In the genomic region with DNA sequence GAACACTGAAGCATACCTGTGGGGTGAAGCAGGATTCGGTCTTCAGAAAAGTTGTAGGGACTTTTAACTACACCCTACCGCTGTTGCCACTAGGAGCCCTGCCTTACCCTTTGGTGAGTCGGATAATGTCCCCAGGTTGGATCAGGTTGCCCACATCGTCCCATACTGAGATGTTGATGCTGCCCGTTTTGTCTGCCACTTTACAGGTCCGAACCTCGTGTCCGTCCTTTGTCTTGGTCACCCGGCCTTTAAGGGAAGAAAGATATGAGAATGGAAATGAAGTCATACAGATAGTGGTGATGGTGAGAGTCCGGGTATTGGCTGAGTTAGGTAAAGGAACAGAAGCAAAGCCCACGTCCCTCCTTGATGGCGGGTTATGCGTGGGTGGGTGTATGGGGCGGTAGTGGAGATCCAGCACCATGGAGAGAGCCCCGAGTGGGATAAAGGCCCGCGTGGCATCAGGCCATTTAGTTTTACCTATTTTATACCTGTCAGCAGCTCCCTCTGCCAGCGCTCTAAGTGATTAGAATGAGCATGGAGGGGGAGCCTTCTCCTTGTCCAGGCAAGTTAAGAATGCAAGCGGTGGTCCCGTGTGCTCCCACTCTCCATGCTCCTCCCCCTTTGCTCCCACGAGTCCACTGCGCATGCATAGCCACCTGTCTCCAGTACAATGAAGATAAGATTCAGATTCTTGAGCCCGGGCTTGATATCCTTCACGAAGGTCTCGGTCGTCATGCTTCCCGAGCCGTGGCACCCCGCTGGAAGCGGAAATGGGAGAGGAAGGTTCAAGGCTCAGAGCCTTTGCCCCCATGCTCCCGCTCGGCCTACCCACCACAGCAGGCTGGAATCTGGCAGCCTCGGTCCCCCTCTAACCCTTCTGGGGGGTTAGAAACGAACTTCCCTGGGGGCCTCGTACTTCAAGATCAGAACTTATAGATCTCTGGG, we compare ENCODE assay signal across 8 mouse cellular contexts. TPM values are rescaled to one million over a fixed set of nuclear protein-coding genes. Genes with fewer than 3 reads are reported as not detected.
DNase-seq lines count a peak whose midpoint lies in the region; ATAC-seq and TF ChIP-seq lines count a peak whose summit lies in the region.

No protein-coding gene starts in this region.

- H3K4me3 ChIP-seq in cortical plate, adult 2 months (ENCODE audit: insufficient read depth, low read length) = peak overlapping the region; percentile 78
- peak overlapping the region; percentile 99 for H3K4me3 ChIP-seq in hindbrain, embryonic 16.5 days (ENCODE audit: low read length)
- H3K4me3 ChIP-seq in limb, embryonic 12.5 days (replicated peaks) = peak overlapping the region; percentile 92
- peak overlapping the region; percentile 71 for H3K4me3 ChIP-seq in midbrain, embryonic 16.5 days (ENCODE audit: low read depth, low read length)

- H3K4me2 ChIP-seq in hindbrain, embryonic 16.5 days (ENCODE audit: low read length) = peak overlapping the region; percentile 89
- H3K4me2 ChIP-seq in limb, embryonic 12.5 days = peak overlapping the region; percentile 92
- peak overlapping the region; percentile 79 for H3K4me2 ChIP-seq in midbrain, embryonic 16.5 days (ENCODE audit: low read length)

- peak overlapping the region; percentile 22; the same call in 1 of the 2 replicates for H3K27ac ChIP-seq in cortical plate, adult 2 months (ENCODE audit: insufficient read depth, low read length)
- peak overlapping the region; percentile 85 for H3K27ac ChIP-seq in hindbrain, embryonic 16.5 days (ENCODE audit: low read depth, low read length)
- peak overlapping the region; percentile 82 for H3K27ac ChIP-seq in limb, embryonic 12.5 days
- H3K27ac ChIP-seq in midbrain, embryonic 16.5 days (ENCODE audit: low read length) = peak overlapping the region; percentile 89

- H3K9ac ChIP-seq in hindbrain, embryonic 16.5 days (ENCODE audit: low read depth, low read length) = peak overlapping the region; percentile 85
- peak overlapping the region; percentile 73 for H3K9ac ChIP-seq in limb, embryonic 12.5 days (replicated peaks)
- peak overlapping the region; percentile 85 for H3K9ac ChIP-seq in midbrain, embryonic 16.5 days (ENCODE audit: low read depth, low read length)

- H3K4me1 ChIP-seq in cortical plate, adult 2 months (ENCODE audit: control insufficient read depth, insufficient read depth, low read length) = peaks cover 7% of the 10 kb centered on the region; the same call in 1 of the 2 replicates
- H3K4me1 ChIP-seq in hindbrain, embryonic 16.5 days (ENCODE audit: control insufficient read depth, insufficient read depth, low read depth, low read length) = peaks cover 41% of the 10 kb centered on the region
- peaks cover 35% of the 10 kb centered on the region for H3K4me1 ChIP-seq in limb, embryonic 12.5 days (replicated peaks)
- H3K4me1 ChIP-seq in midbrain, embryonic 16.5 days (ENCODE audit: control insufficient read depth, insufficient read depth, low read length) = peaks cover 38% of the 10 kb centered on the region

- H3K36me3 ChIP-seq in hindbrain, embryonic 16.5 days (ENCODE audit: control insufficient read depth, insufficient read depth, low read length) = peaks cover 8% of the 10 kb centered on the region; the same call in 1 of the 2 replicates
- H3K36me3 ChIP-seq in limb, embryonic 12.5 days = peaks cover 36% of the 10 kb centered on the region
- peaks cover 4% of the 10 kb centered on the region; the same call in 1 of the 2 replicates for H3K36me3 ChIP-seq in midbrain, embryonic 16.5 days (ENCODE audit: control insufficient read depth, insufficient read depth, low read length)

- 20% methylated on average over 35 of the region's 35 CpGs for WGBS in hindbrain, embryonic 16.5 days
- WGBS in limb, embryonic 12.5 days = 20% methylated on average over 35 of the region's 35 CpGs
- WGBS in midbrain, embryonic 16.5 days = 16% methylated on average over 35 of the region's 35 CpGs

- no peak for TF ChIP-seq CTCF in cortical plate, adult 2 months (IDR thresholded peaks at IDR 0.05; ENCODE audit: extremely low read depth, insufficient read depth, low read length)

- peak; percentile 39; the same call in 1 of the 2 replicates for TF ChIP-seq POLR2A in cortical plate, adult 2 months (IDR thresholded peaks at IDR 0.05; ENCODE audit: extremely low read depth, insufficient read depth, low read length)

- no peaks in the 10 kb centered on the region for H3K27me3 ChIP-seq in hindbrain, embryonic 16.5 days (replicated peaks; ENCODE audit: control insufficient read depth, insufficient read depth, low read length)
- H3K27me3 ChIP-seq in limb, embryonic 12.5 days = no peaks in the 10 kb centered on the region
- no peaks in the 10 kb centered on the region for H3K27me3 ChIP-seq in midbrain, embryonic 16.5 days (ENCODE audit: control insufficient read depth, insufficient read depth, low read depth, low read length)

- no peak for ATAC-seq in cerebellum, adult (ENCODE audit: insufficient number of reproducible peaks, low FRiP score, low TSS enrichment)
- peak; percentile 19 for ATAC-seq in hindbrain, embryonic 16.5 days
- no peak for ATAC-seq in limb, embryonic 12.5 days (ENCODE audit: insufficient number of reproducible peaks, insufficient read depth, low FRiP score, low TSS enrichment, low read depth)
- peak; percentile 52 for ATAC-seq in midbrain, embryonic 16.5 days

- H3K9me3 ChIP-seq in hindbrain, embryonic 16.5 days (ENCODE audit: control insufficient read depth, low read length) = no peaks in the 10 kb centered on the region
- H3K9me3 ChIP-seq in limb, embryonic 12.5 days = no peaks in the 10 kb centered on the region
- H3K9me3 ChIP-seq in midbrain, embryonic 16.5 days (replicated peaks; ENCODE audit: control insufficient read depth, low read length, poor library complexity, severe bottlenecking) = no peaks in the 10 kb centered on the region

- DNase-seq in cerebellum, adult 18-20 months = peak; percentile 46 to 58
- peak; percentile 13 to 18 for DNase-seq in B cell, adult 2 months
- DNase-seq in thymus, postnatal 25 days = peak; percentile 36

RNA-seq across cellular contexts. Expression of a gene that starts 2.4 kb away (rescaled TPM):
- polyA plus RNA-seq in cortical plate, adult 2 months (2012; rRNA removed) = 79.4 and 83.4 TPM in 2 replicates
- 126 and 150 TPM in 2 replicates for polyA plus RNA-seq in hindbrain, embryonic 16.5 days (2015; fragmentation: Nextera tagmentation; extraction: Ambion mirVana)
- polyA plus RNA-seq in limb, embryonic 12.5 days (2016; fragmentation: Nextera tagmentation; extraction: Ambion mirVana) = 65.1 and 65.2 TPM in 2 replicates
- polyA plus RNA-seq in midbrain, embryonic 16.5 days (2015; fragmentation: Nextera tagmentation; extraction: Ambion mirVana) = 141 and 150 TPM in 2 replicates

RNA-seq across cellular contexts. Expression of a gene that starts 2.6 kb away (rescaled TPM):
- 78.2 and 78.5 TPM in 2 replicates for polyA plus RNA-seq in cortical plate, adult 2 months (2012; rRNA removed)
- 96.7 and 98.3 TPM in 2 replicates for polyA plus RNA-seq in hindbrain, embryonic 16.5 days (2015; fragmentation: Nextera tagmentation; extraction: Ambion mirVana)
- 42.5 TPM in 2 replicates for polyA plus RNA-seq in limb, embryonic 12.5 days (2016; fragmentation: Nextera tagmentation; extraction: Ambion mirVana)
- polyA plus RNA-seq in midbrain, embryonic 16.5 days (2015; fragmentation: Nextera tagmentation; extraction: Ambion mirVana) = 105 and 108 TPM in 2 replicates

RNA-seq across cellular contexts. Expression of a gene that starts 7.8 kb away (rescaled TPM):
- polyA plus RNA-seq in cortical plate, adult 2 months (2012; rRNA removed) = 0.51 and 0.73 TPM in 2 replicates
- 0.36 and 0.41 TPM in 2 replicates for polyA plus RNA-seq in hindbrain, embryonic 16.5 days (2015; fragmentation: Nextera tagmentation; extraction: Ambion mirVana)
- polyA plus RNA-seq in limb, embryonic 12.5 days (2016; fragmentation: Nextera tagmentation; extraction: Ambion mirVana) = not detected in 2 replicates
- 0.10 TPM in 1 of 2 replicates, not detected in the other for polyA plus RNA-seq in midbrain, embryonic 16.5 days (2015; fragmentation: Nextera tagmentation; extraction: Ambion mirVana)

RNA-seq across cellular contexts. Expression of a gene that starts 31.9 kb away (rescaled TPM):
- 30.0 and 30.4 TPM in 2 replicates for polyA plus RNA-seq in cortical plate, adult 2 months (2012; rRNA removed)
- polyA plus RNA-seq in hindbrain, embryonic 16.5 days (2015; fragmentation: Nextera tagmentation; extraction: Ambion mirVana) = 9.9 and 12.1 TPM in 2 replicates
- 13.5 and 14.8 TPM in 2 replicates for polyA plus RNA-seq in limb, embryonic 12.5 days (2016; fragmentation: Nextera tagmentation; extraction: Ambion mirVana)
- 9.9 and 13.6 TPM in 2 replicates for polyA plus RNA-seq in midbrain, embryonic 16.5 days (2015; fragmentation: Nextera tagmentation; extraction: Ambion mirVana)

RNA-seq across cellular contexts. Expression of a gene that starts 40.1 kb away (rescaled TPM):
- 101 and 103 TPM in 2 replicates for polyA plus RNA-seq in cortical plate, adult 2 months (2012; rRNA removed)
- polyA plus RNA-seq in hindbrain, embryonic 16.5 days (2015; fragmentation: Nextera tagmentation; extraction: Ambion mirVana) = 11.4 and 32.3 TPM in 2 replicates
- 15.5 and 15.8 TPM in 2 replicates for polyA plus RNA-seq in limb, embryonic 12.5 days (2016; fragmentation: Nextera tagmentation; extraction: Ambion mirVana)
- 36.8 and 40.3 TPM in 2 replicates for polyA plus RNA-seq in midbrain, embryonic 16.5 days (2015; fragmentation: Nextera tagmentation; extraction: Ambion mirVana)

Comparison
In these comparisons a context has a peak if more than half of its experiments do, and no peak if none do; other contexts are left out.
1. ATAC-seq: peak in hindbrain, embryonic 16.5 days (single experiment) and midbrain, embryonic 16.5 days (single experiment); none in cerebellum, adult (single experiment) and limb, embryonic 12.5 days (single experiment).
2. H3K27ac ChIP-seq: peak in every context shown above with its lines; median percentile 89 in midbrain, embryonic 16.5 days; 85 in hindbrain, embryonic 16.5 days; 82 in limb, embryonic 12.5 days; 22 in cortical plate, adult 2 months.
3. Peak in every context shown above with its lines, with median percentiles within 50 percentile points of each other: DNase-seq, H3K4me3 ChIP-seq, H3K4me2 ChIP-seq and H3K9ac ChIP-seq.